Mouse (Mus musculus): ENCODE measurements around the gene Nrsn2.
"Not testable (repeated sequence)": the region's sequence is repeated elsewhere in the genome, so short reads cannot be mapped to it uniquely, and the experiment has no call there.

Nrsn2 gene

GRCm38 (mm10) chr2:152384191-152384590 is 7.8 kb upstream of the Nrsn2 start:
- no peak for DNase-seq (ENCODE audit: low spot score)

DNA sequence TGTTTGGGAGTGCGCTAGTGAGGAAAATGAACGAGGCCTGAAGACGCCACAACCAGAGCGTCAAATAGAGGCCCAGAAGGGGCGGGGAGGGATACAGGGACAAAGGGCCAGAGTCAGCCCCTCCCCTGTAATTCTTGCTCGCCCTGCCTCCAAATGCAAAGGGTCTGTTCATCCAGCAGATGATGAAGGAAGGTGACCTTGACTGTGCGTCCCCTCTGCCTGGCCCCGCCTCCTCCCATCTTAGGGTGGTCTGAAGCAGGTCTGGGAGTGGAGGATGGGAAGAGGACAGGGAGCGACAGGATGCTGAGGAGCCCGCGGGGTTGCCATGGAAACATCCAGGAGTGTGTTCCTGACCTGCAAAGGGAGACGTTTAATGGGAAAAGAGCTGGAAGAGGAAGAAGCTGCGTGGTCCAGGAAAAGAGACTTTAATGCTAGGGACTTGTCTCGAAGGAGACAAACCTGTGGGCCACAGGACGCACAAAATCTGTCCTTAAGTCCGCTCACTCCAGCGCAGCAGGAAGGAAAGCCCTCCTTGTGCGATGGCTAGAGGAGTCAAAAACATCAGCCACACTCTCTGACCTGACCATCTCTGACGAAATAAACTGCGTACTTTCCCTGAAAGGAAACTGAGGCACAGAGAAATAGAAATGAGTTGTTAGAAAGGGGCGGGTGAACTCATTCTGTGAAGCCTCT is 640 bp downstream of the Nrsn2 start:
- DNase-seq (ENCODE audit: low spot score) = no peak

- no peak for DNase-seq (ENCODE audit: low spot score)
These were observed 2.9 kb downstream of the Nrsn2 start for GRCm38 (mm10) chr2:152373547-152373946.

- no peak for DNase-seq (ENCODE audit: low spot score)
These were observed 3.8 kb downstream of the Nrsn2 start for GRCm38 (mm10) chr2:152372661-152373060.

DNA sequence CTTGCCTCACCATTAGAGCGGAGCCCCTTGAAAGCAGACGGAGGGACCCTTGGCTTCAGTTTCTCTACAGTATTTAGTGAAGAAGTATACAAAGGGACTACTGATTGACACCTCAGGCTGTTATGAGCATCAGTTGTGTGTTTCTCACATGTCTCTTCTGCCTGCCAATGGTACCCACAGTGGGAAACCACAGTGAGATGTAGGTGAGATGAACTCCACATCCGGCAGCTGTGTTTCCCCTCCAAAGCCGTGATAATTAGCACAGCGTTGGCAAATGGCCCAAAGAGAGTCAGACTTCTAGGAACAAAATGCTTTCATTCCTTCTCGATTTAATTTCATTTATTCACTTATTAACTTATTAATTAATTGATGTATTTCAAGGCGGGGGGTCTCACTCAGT is 4.3 kb downstream of the Nrsn2 start:
- DNase-seq (ENCODE audit: low spot score) = no peak

DNA sequence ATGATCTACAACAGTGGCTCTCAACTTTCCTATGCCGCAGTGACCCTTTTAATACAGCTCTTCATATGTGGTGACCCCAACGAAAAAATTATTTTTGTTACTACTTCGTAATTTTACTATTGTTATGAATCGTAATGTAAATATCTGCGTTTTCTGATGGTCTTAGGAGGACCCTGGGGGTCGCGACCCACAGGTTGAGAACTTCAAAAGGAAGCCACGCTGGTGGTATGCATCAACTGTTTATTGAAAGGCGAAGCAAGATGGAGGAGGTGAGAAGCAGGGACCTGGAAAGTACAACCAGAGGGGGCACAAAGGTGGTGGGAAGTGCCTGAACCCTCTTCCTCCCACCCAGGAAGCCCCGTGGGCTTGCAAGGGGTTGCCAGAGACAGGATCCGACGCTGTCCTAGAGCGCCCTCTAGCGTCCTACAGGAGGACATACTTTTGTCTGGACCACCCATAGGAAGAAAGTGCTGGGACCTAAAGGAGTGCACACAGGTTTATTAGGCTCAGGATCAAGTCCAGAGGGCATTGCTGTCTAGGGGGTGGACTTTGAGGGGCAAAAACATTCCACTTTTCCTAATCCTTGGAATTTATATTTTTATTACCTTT is 7.8 kb downstream of the Nrsn2 start:
- peak; percentile 52 for DNase-seq (ENCODE audit: low spot score)

DNA sequence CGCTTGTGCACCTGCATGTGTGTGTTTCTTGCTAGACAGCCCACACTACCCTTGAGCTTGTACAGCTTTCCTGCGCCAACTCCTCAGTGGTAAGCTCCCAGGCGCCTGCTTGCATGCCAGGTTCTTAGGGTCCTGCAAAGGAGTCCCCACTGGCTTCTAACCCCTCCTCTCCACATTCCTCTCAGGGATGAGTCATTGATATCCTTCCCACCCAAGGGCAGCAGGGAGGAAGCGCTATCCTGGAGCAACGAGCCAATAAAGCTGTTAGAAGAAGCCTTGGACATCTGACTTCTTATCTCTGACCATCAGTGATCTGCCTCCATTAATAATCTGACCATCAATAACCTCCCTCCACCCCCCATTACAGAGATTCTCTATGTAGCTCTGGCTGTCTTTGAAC is 8.5 kb downstream of the Nrsn2 start:
- no peak for DNase-seq (ENCODE audit: low spot score)

GRCm38 (mm10) chr2:152363245-152364147 is 12.9 kb downstream of the Nrsn2 start:
- peak; percentile 84 for DNase-seq (ENCODE audit: low spot score)

- no peak for DNase-seq (ENCODE audit: low spot score)
These were observed 15.2 kb downstream of the Nrsn2 start for GRCm38 (mm10) chr2:152361193-152361592.

- DNase-seq (ENCODE audit: low spot score) = peak; percentile 43
These were observed 16.1 kb downstream of the Nrsn2 start for GRCm38 (mm10) chr2:152360271-152360775.

DNA sequence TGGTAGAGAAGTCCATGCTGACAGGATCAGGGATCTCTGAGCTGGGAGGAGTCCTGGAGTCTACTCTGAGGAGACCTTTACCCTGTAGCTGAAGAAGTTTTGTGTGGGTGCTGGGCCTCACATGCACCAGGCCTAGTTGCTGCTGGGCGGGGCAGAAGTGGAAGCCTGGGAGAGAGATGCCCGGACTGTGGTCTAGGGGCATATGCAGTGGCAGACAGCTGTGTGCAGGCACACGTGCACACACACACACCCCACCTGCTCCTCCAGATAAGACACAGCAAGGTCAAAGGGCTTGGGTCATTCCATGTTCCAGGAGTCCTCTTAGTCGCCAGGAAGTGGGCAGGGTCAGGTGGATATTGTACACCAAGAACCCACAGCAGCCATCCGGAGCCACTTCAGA is 16.8 kb downstream of the Nrsn2 start:
- DNase-seq (ENCODE audit: low spot score) = no peak

DNA sequence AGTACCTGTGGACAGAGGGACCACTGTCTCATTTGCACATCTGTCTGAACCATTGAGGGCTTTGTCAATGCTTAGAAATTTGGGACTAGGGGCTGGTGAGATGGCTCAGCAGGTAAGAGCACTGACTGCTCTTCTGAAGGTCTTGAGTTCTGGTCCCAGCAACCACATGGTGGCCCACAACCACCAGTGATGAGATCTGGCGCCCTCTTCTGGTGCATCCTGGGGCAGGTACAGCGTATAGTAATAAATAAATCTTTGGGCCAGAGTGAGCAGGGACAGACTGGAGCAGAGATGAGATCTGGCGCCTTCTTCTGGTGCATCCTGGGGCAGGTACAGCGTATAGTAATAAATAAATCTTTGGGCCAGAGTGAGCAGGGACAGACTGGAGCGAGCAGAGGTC is 17.5 kb downstream of the Nrsn2 start:
- DNase-seq (ENCODE audit: low spot score) = not testable (repeated sequence)

GRCm38 (mm10) chr2:152357254-152357653 is 19.2 kb downstream of the Nrsn2 start:
- no peak for DNase-seq (ENCODE audit: low spot score)

DNA sequence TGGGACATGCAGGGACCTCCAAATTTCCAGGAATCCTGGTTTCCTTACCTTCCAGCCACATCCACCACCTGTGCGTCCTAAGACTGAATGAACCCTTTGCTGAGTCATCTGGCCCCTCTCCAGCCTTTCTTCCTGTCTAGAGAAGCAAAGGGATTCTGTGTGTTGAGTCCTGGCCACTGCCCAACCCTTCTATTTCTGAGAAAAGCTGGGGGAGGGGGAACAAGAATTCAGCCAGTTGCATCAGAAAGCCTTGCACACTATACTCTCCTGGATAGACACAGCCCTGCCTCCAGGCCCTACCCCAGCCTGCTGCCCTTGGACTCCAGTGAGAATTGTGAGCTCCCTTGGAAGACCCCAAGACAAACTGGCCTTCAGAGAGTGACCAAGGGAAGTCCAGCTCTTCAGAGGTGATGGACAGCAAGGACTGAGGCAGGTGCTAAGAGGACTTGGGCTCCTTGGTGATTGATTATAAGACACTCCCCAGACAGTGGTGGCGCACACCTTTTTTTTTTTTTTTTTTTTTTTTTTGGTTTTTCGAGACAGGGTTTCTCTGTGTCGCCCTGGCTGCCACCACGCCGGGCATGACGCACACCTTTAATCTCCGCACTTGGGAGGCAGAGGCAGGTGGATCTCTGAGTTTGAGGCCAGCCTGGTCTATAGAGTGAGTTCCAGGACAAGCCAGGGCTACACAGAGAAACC is 26.4 kb downstream of the Nrsn2 start:
- DNase-seq (ENCODE audit: low spot score) = peak; percentile 41

GRCm38 (mm10) chr2:152349205-152349604 is 27.2 kb downstream of the Nrsn2 start:
- no peak for DNase-seq (ENCODE audit: low spot score)

- DNase-seq (ENCODE audit: low spot score) = no peak
These were observed 28.7 kb downstream of the Nrsn2 start for GRCm38 (mm10) chr2:152347722-152348121.

GRCm38 (mm10) chr2:152346776-152347465 is 29.5 kb downstream of the Nrsn2 start:
- DNase-seq (ENCODE audit: low spot score) = no peak

GRCm38 (mm10) chr2:152345393-152345792 is 31.0 kb downstream of the Nrsn2 start:
- no peak for DNase-seq (ENCODE audit: low spot score)

DNA sequence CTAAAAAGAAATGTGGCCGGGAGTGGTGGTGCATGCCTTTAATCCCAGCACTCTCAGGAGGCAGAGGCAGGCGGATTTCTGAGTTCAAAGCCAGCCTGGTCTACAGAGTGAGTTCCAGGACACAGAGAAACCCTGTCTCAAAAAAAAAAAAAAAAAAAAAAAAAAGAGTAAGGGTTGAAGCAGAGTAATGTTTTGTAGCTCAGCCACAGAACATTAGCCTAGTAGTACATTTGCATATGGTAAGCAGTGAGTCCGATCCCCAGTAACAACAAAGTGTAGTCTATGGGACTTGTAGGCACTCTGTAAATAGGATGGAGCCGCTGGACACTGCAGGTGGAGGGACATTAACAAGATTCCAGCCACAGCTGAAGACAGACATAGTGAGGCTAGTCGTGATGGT is 31.5 kb downstream of the Nrsn2 start:
- DNase-seq (ENCODE audit: low spot score) = no peak

- DNase-seq (ENCODE audit: low spot score) = no peak
These were observed 32.1 kb downstream of the Nrsn2 start for GRCm38 (mm10) chr2:152344361-152344760.

Measured in ovary, postnatal 14 days (tissue).